Mouse (Mus musculus) kidney, postnatal 4 days (tissue): ENCODE results near the gene Rasd2.

Experiments
- DNase-seq, 2 experiments: peaks; one replicate each; pipeline ENCODE4 v3.0.0; 2021; ENCODE audit warnings: mixed read lengths in 2 of 2

Gene Rasd2

DNA sequence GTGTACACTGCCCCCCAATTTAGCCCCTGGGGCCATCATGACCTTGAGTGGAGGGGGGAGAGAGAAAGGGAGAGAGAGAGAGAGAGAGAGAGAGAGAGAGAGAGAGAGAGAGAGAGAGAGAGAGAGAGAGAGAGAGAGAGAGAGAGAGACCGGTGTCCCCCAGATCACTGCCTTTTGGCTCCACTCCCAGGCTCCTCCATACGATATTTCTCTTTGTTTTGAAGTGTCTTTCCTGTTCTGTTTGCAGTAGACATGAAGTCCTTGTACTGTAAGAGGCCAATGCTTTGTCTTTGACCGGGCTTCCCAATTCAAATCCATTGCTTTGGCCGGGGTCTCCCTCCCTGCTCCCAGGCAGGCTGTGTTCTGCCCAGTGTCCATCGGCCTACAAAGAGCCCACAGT lies 8.9 kb downstream of the Rasd2 start:
- peak; percentile 31 to 53 for DNase-seq

DNA sequence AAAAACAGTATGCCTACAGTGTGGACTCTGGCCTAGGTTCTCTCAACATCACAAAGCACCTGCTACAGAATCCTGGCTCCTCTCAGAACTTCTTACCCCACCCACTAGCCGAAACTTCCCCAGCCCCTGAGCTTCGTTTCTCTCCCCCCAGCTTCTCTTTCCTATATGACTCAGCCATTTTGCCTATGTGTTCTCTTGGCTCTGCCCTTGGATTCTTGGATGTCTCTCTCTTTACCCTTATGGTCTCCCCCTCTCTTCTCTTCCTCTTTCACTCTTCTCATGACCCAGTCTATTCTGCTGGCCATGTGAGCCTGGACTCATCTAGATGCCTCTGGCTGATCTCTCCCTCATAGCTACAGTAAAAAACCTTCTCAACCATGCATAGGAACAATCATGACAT lies 13.0 kb downstream of the Rasd2 start:
- DNase-seq, result no peak

DNA sequence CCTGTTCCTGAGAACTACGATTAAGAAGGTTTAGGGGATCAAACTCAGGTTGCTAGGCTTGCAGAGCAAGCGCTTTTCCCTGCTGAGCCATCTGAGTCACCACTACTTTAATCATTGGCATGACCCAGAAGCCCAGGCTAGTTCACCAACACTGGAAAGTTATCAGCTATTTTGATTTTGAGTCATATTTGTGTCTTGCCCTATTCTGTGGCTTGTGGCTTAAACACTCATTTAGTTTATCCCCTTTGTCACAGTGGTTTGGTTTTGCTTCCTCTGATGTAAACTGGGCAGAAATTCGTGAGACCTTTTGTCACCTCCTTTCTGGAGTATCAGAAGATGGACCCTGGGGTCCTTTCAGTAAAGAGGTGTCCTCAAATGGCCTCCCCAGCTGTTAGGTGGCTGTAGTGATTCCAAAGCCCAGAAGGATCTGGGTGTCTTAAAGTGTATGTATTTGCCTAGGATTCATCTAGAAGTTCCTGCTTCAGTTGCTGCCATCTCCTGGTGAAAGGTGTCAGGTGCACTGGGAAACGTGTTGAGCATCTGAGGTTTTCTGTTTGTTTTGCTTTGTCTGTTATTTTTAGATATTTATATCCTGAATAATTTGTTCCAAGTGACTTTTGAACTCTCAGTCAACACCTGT lies 20.3 kb downstream of the Rasd2 start:
- DNase-seq, result peak; percentile 61 to 62

DNA sequence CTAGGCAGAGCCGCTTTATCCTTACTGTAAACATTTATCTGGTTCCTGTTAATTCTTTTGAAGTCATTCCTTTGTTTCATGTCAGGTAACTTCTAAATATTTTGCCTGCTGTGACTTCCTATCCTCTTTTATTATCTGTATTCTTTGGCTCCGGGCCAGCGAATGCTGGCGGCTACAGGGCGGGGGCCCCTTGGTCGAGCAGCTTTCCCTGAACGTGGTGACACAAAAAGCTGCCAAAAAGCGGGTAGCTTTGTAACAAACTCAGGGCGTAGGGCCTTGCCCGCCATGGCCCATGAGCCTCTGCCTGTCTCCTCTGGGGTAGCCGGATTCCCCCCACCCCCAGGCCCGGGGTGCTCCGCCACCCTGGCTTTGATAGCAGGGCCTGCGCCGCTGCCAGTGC lies 33.6 kb downstream of the Rasd2 start:
- DNase-seq, result no peak

DNA sequence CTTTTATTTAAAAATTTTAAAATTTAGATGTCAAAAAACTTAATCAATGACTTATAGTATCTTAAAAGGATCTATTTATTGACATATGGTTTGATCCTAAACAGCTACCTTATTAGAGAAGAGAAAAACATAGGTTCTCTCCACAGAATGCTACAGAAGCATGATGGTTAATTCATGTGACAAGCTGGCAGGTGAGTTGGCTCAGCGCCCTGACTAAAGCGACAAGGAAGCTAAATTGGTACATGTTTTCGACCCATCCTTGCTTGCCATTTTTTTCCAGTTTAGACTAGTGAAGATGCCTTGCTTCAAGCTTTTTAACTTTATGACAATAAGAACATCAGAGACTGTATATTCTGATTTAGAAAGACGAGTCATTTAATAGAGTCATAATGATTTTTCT lies 35.4 kb downstream of the Rasd2 start:
- no peak for DNase-seq

DNA sequence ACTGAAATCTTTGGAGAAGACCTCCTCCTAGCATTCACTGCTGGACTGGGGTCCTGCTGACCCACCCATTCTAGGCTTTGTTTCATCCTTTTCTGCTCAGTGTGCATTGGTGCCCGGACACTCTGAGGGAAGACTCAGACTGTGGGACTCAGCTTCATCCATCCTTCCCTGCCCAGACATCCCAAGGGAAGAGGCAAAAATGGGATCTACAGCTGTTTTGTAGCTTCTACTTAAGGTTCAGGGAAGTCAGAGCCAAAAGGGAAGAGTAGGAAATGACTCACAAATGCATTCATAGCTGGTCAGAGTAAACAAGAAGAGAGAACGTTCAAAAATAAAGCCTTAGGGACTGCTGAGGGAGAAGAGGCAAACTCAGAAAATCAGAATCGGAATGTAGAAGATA lies 40.3 kb downstream of the Rasd2 start:
- no peak for DNase-seq

DNA sequence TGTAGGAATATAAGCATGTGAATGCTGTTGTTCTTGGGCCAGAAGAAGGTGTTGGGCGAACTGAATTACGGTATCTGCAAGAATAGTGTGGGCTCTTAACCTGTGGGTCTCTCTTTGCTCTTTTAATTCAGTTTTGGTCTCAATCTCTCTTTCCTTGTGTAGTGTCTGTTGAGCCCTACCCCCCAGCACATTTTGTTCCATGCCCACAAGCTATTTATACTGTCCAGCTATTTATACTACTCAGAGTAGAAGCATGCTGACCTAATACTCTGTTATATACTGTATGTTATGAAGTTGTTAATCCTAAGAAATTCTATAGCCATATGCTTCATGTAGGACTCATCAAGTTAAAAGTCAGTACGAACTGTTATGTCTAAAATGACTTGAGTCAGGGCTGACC lies 41.9 kb downstream of the Rasd2 start:
- DNase-seq, result no peak

DNA sequence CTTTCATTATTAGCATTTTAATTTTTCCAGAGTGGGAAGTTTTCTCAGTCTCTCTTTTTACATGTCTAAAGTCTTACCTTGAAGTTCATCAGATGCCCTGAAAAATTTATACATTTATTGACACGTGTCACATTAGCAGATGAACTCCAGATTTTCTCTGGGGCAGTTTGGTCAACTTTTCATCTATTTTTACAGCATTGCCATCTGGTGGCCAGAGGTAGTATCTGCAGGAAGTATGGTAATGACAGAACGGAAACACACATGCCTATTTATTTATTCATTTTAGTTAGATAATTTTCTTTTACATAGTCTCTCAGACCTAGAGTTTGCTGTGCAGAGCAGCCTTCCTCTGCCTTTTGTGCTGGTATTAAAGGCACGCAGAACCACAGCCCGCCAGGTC lies 58.4 kb downstream of the Rasd2 start:
- peak; percentile 9 to 21 for DNase-seq
